In the genomic region with DNA sequence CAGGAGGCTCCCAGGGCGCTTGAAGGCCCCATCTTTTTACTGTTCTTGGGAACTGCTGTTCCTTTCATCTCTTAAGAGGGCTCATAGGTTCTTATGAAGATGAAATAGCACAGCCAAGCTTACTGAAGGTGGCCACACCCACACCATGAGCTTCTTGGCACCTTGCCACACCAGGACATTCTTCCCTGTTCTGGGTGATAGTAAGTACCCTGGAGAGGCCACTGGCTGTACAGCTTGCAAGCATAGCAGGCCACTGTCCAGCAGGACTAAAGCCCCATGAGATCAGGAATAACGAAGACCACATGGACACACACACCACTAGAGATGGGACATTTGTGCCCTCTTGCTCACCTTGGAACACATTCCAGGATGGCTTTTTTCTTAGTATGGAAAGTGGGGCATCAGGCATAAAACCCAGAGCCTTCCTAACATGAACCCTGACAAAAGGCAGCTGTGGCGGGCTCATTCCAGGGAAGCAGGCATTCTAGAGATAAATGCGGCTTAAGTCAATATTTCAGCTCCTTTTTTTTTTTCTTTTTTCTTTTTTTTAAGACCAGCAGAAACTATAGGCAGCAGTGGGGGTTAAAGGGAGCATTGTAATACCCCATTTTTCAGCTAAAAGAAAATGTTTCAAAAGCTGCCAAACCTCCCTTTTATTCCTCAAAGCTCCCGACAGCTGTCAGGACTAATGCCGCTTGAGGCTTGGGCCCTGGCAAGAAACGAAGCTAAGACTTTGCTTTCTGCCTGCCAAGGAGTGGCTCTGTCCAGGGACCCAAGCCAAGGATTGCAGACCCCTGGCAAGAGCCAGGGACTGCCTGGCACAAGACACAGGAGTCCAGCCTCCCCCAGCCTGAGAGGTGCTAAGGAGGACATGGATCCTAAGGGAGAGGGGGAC, we compare ENCODE assay signal across 8 mouse cellular contexts.
A peak's percentile ranks its signal among the peaks of the same experiment; 100 is the strongest.
DNase-seq lines count a peak whose midpoint lies in the region; ATAC-seq and TF ChIP-seq lines count a peak whose summit lies in the region.

No protein-coding gene starts in this region.

- ATAC-seq in forebrain, embryonic 14.5 days: peak; percentile 88
- 0 out of 2 replicates have a peak, but pooled peaks have one; percentile 45 for ATAC-seq in kidney, embryonic 14.5 days (ENCODE audit: low FRiP score, low TSS enrichment)

- no peak overlapping the region for H3K9ac ChIP-seq in MEL (ENCODE audit: control insufficient read depth, low read depth, low read length, poor library complexity, severe bottlenecking)
- H3K9ac ChIP-seq in forebrain, embryonic 14.5 days (ENCODE audit: low read length): no peak overlapping the region
- no peak overlapping the region for H3K9ac ChIP-seq in kidney, embryonic 14.5 days (ENCODE audit: low read depth, low read length)

- no peaks in the 10 kb centered on the region for H3K27me3 ChIP-seq in MEL (ENCODE audit: control insufficient read depth in 1 of 2, insufficient read depth in 2 of 2, low read length in 2 of 2)
- no peaks in the 10 kb centered on the region for H3K27me3 ChIP-seq in forebrain, embryonic 14.5 days (replicated peaks; ENCODE audit: control insufficient read depth, insufficient read depth, low read length)
- H3K27me3 ChIP-seq in kidney, embryonic 14.5 days (ENCODE audit: control insufficient read depth, insufficient read depth, low read length): no peaks in the 10 kb centered on the region

- no peak overlapping the region for H3K27ac ChIP-seq in MEL (ENCODE audit: control insufficient read depth, low read depth, low read length)
- peak overlapping the region; percentile 34; the same call in 1 of the 2 replicates for H3K27ac ChIP-seq in forebrain, embryonic 14.5 days (ENCODE audit: low read depth, low read length)
- 0 out of 2 replicates have a peak overlapping the region, but pooled peaks have one; percentile 24 for H3K27ac ChIP-seq in kidney, embryonic 14.5 days (ENCODE audit: low read depth, low read length)

- 23% methylated on average over 7 of the region's 7 CpGs for WGBS in forebrain, embryonic 14.5 days
- WGBS in kidney, embryonic 14.5 days: 77% methylated on average over 7 of the region's 7 CpGs

- H3K9me3 ChIP-seq in MEL (replicated peaks; ENCODE audit: insufficient read depth, low read length): no peaks in the 10 kb centered on the region
- no peaks in the 10 kb centered on the region for H3K9me3 ChIP-seq in forebrain, embryonic 14.5 days (replicated peaks; ENCODE audit: control insufficient read depth, low read length)
- no peaks in the 10 kb centered on the region for H3K9me3 ChIP-seq in kidney, embryonic 14.5 days (ENCODE audit: control insufficient read depth, low read length)

- H3K79me2 ChIP-seq in MEL (ENCODE audit: control insufficient read depth, insufficient read depth, low read length, poor library complexity): no peaks in the 10 kb centered on the region

- H3K4me3 ChIP-seq in MEL (ENCODE audit: control insufficient read depth in 1 of 2, insufficient read depth in 1 of 2, low read depth in 2 of 2, low read length in 2 of 2): no peak overlapping the region
- no peak overlapping the region for H3K4me3 ChIP-seq in forebrain, embryonic 14.5 days (ENCODE audit: low read depth, low read length)
- H3K4me3 ChIP-seq in kidney, embryonic 14.5 days (ENCODE audit: low read length): no peak overlapping the region

- no peaks in the 10 kb centered on the region for H3K36me3 ChIP-seq in MEL (ENCODE audit: control insufficient read depth in 1 of 2, insufficient read depth in 2 of 2, low read length in 2 of 2)
- H3K36me3 ChIP-seq in forebrain, embryonic 14.5 days (ENCODE audit: control insufficient read depth, insufficient read depth, low read length): 0 out of 2 replicates have a peak, but pooled peaks cover 4% of the 10 kb centered on the region
- H3K36me3 ChIP-seq in kidney, embryonic 14.5 days (ENCODE audit: control insufficient read depth, insufficient read depth, low read length): peaks cover 44% of the 10 kb centered on the region

- no peak for TF ChIP-seq RAD21 in MEL (IDR thresholded peaks at IDR 0.05; ENCODE audit: low read depth, low read length)

- H3K4me1 ChIP-seq in MEL (ENCODE audit: control insufficient read depth in 1 of 2, insufficient read depth in 2 of 2, low read length in 2 of 2): no peaks in the 10 kb centered on the region
- peaks cover 12% of the 10 kb centered on the region for H3K4me1 ChIP-seq in forebrain, embryonic 14.5 days (ENCODE audit: control insufficient read depth, insufficient read depth, low read length)
- 0 out of 2 replicates have a peak, but pooled peaks cover 3% of the 10 kb centered on the region for H3K4me1 ChIP-seq in kidney, embryonic 14.5 days (ENCODE audit: control insufficient read depth, insufficient read depth, low read length)

- H3K4me2 ChIP-seq in forebrain, embryonic 14.5 days (ENCODE audit: low read length): no peak overlapping the region
- no peak overlapping the region for H3K4me2 ChIP-seq in kidney, embryonic 14.5 days (replicated peaks; ENCODE audit: low read depth, low read length)

- no peak for TF ChIP-seq POLR2A in MEL (IDR thresholded peaks at IDR 0.05; ENCODE audit: control insufficient read depth in 1 of 2, insufficient read depth in 1 of 2, low read depth in 1 of 2, low read length in 2 of 2, poor library complexity in 1 of 2)

- no peak for TF ChIP-seq EP300 in MEL (IDR thresholded peaks at IDR 0.05; ENCODE audit: low read depth in 1 of 2, low read length in 2 of 2)

- TF ChIP-seq CTCF in MEL (IDR thresholded peaks at IDR 0.05 in 2 of 3, conservative IDR thresholded peaks at IDR 0.05 in 1 of 3; ENCODE audit: control insufficient read depth in 1 of 3, insufficient read depth in 1 of 3, low read depth in 2 of 3, low read length in 3 of 3, poor library complexity in 1 of 3, severe bottlenecking in 1 of 3): no peak

- DNase-seq in heart, adult 11 months: peak; percentile 94
- no peak for DNase-seq in heart, adult 8-10 months (ENCODE audit: low spot score)
- peak; percentile 2 for DNase-seq in MEL (ENCODE audit: low read depth, low spot score)
- peak; percentile 85 for DNase-seq in forebrain, embryonic 14.5 days (ENCODE audit: low spot score)
- peak; percentile 63 for DNase-seq in lung, postnatal 25 days (ENCODE audit: low spot score)
- DNase-seq in c-Kit-positive CD71-positive TER-119-positive erythroid progenitor cells, embryonic 14.5 days (ENCODE audit: low spot score): no peak
- no peak for DNase-seq in thymus, postnatal 4 days

TF ChIP-seq in MEL, 35 proteins besides CTCF, POLR2A, EP300 and RAD21:
- no peak for TF ChIP-seq JUND (IDR thresholded peaks at IDR 0.05; ENCODE audit: low read depth, low read length)

Comparison
In these comparisons a context has a peak if more than half of its experiments do, and no peak if none do; other contexts are left out.
1. DNase-seq: peak in heart, adult 11 months (single experiment), MEL (single experiment), forebrain, embryonic 14.5 days (single experiment) and lung, postnatal 25 days (single experiment); none in heart, adult 8-10 months (single experiment), c-Kit-positive CD71-positive TER-119-positive erythroid progenitor cells, embryonic 14.5 days (single experiment) and thymus, postnatal 4 days (single experiment).